Mouse (Mus musculus) forebrain, embryonic 10.5 days (tissue): ENCODE measurements around the gene Tedc1. TPM values are rescaled to one million over a fixed set of nuclear protein-coding genes. Genes with fewer than 3 reads are reported as not detected.

Source experiments
- DNase-seq: peaks from one replicate; pipeline ENCODE4 v3.0.0-alpha.2; 2017; ENCODE audit warnings: low spot score; ENCODE audit errors: extremely low spot score
- H3K27ac ChIP-seq: fragments of 300-500 bp; sonication (generic); 2 replicates; pipeline ENCODE4 v1.5.1; 2016; ENCODE audit warnings: mild to moderate bottlenecking
- H3K27me3 ChIP-seq: fragments of 300-500 bp; sonication (generic); 2 replicates; pipeline ENCODE4 v1.6.1; 2016; ENCODE audit warnings: mild to moderate bottlenecking; ENCODE audit not compliant: poor library complexity, severe bottlenecking
- H3K36me3 ChIP-seq: fragments of 300-500 bp; sonication (generic); replicated peaks from 2 replicates; pipeline ENCODE4 v1.6.1; 2016; ENCODE audit warnings: mild to moderate bottlenecking, moderate library complexity
- H3K4me1 ChIP-seq: fragments of 300-500 bp; sonication (generic); 2 replicates; pipeline ENCODE4 v1.6.1; 2016
- H3K4me3 ChIP-seq: fragments of 300-500 bp; sonication (generic); 2 replicates; pipeline ENCODE4 v1.5.1; 2016; ENCODE audit warnings: mild to moderate bottlenecking, moderate library complexity
- H3K9me3 ChIP-seq: fragments of 300-500 bp; sonication (generic); 2 replicates; pipeline ENCODE4 v1.6.1; 2016; ENCODE audit warnings: mild to moderate bottlenecking, moderate library complexity
- WGBS: fragments of 180-500 bp; shearing (Covaris S2); methylation state at CpG from one replicate; pipeline ENCODE4 v1.1.7; 2016; 5-methylcytosine and 5-hydroxymethylcytosine counted together
- polyA plus RNA-seq: library from polyadenylated mRNA; unstranded; fragments of >200 nt; fragmentation: Nextera tagmentation; extraction: Ambion mirVana; gene quantifications from 2 replicates; pipeline ENCODE4 v1.2.1, GENCODE M21; 2016

Tedc1 gene
- polyA plus RNA-seq, 1 experiment from 2014 or later: 66.4 TPM

- DNase-seq: no peak
- Histone ChIP-seq H3K4me3 (no peak overlapping the region), H3K27me3 (no peaks in the 10 kb centered on the region), H3K27ac (no peak overlapping the region), H3K4me1 (no peaks in the 10 kb centered on the region), H3K9me3 (peaks cover 12% of the 10 kb centered on the region), H3K36me3 (no peaks in the 10 kb centered on the region)
These were observed 45.8 kb downstream of the Tedc1 start for GRCm38 (mm10) chr12:113202008-113202407.

GRCm38 (mm10) chr12:113203522-113203921 is 47.3 kb downstream of the Tedc1 start:
- WGBS: 87% methylated on average over 7 of the region's 7 CpGs

GRCm38 (mm10) chr12:113205251-113205942 is 49.2 kb downstream of the Tedc1 start:
- Histone ChIP-seq H3K9me3 (peaks cover 12% of the 10 kb centered on the region), H3K36me3 (no peaks in the 10 kb centered on the region), H3K27ac (no peak overlapping the region), H3K27me3 (no peaks in the 10 kb centered on the region), H3K4me3 (no peak overlapping the region), H3K4me1 (no peaks in the 10 kb centered on the region)
- 87% methylated on average over 7 of the region's 7 CpGs for WGBS
- no peak for DNase-seq

More at GRCm38 (mm10) chr12:113203522-113203921, 47.3 kb downstream of the Tedc1 start:
- no peak overlapping the region for H3K27ac ChIP-seq
- H3K36me3 ChIP-seq: no peaks in the 10 kb centered on the region
- H3K27me3 ChIP-seq: no peaks in the 10 kb centered on the region
- H3K4me3 ChIP-seq: no peak overlapping the region
- no peaks in the 10 kb centered on the region for H3K4me1 ChIP-seq
- H3K9me3 ChIP-seq: peaks cover 12% of the 10 kb centered on the region
- no peak for DNase-seq

- no peak overlapping the region for H3K27ac ChIP-seq
- WGBS: 86% methylated on average over 6 of the region's 6 CpGs
These were observed 51.5 kb downstream of the Tedc1 start for GRCm38 (mm10) chr12:113207737-113208136.

GRCm38 (mm10) chr12:113210586-113211378 is 54.6 kb downstream of the Tedc1 start:
- no peak for DNase-seq
- WGBS: 90% methylated on average over 17 of the region's 17 CpGs

More at GRCm38 (mm10) chr12:113207737-113208136, 51.5 kb downstream of the Tedc1 start:
- no peaks in the 10 kb centered on the region for H3K27me3 ChIP-seq
- H3K9me3 ChIP-seq: no peaks in the 10 kb centered on the region
- H3K4me3 ChIP-seq: no peak overlapping the region
- no peak for DNase-seq
- no peaks in the 10 kb centered on the region for H3K4me1 ChIP-seq
- H3K36me3 ChIP-seq: no peaks in the 10 kb centered on the region

GRCm38 (mm10) chr12:113211772-113212171 is 55.6 kb downstream of the Tedc1 start:
- no peak for DNase-seq
- WGBS: 89% methylated on average over 5 of the region's 5 CpGs
- H3K36me3 ChIP-seq: no peaks in the 10 kb centered on the region
- H3K4me3 ChIP-seq: no peak overlapping the region
- H3K27ac ChIP-seq: no peak overlapping the region
- no peaks in the 10 kb centered on the region for H3K9me3 ChIP-seq
- no peaks in the 10 kb centered on the region for H3K4me1 ChIP-seq
- no peaks in the 10 kb centered on the region for H3K27me3 ChIP-seq

More at GRCm38 (mm10) chr12:113210586-113211378, 54.6 kb downstream of the Tedc1 start:
- Histone ChIP-seq H3K4me3 (no peak overlapping the region), H3K4me1 (no peaks in the 10 kb centered on the region), H3K36me3 (no peaks in the 10 kb centered on the region), H3K27ac (no peak overlapping the region), H3K27me3 (no peaks in the 10 kb centered on the region), H3K9me3 (no peaks in the 10 kb centered on the region)

GRCm38 (mm10) chr12:113212326-113212924 is 56.2 kb downstream of the Tedc1 start:
- Histone ChIP-seq H3K27ac (no peak overlapping the region), H3K4me1 (no peaks in the 10 kb centered on the region), H3K4me3 (no peak overlapping the region), H3K27me3 (no peaks in the 10 kb centered on the region), H3K9me3 (no peaks in the 10 kb centered on the region), H3K36me3 (no peaks in the 10 kb centered on the region)
- WGBS: 93% methylated on average over 10 of the region's 10 CpGs
- no peak for DNase-seq

GRCm38 (mm10) chr12:113213226-113213625 is 57.0 kb downstream of the Tedc1 start:
- 82% methylated on average over 2 of the region's 2 CpGs for WGBS
- Histone ChIP-seq H3K36me3 (no peaks in the 10 kb centered on the region), H3K9me3 (no peaks in the 10 kb centered on the region), H3K27ac (no peak overlapping the region), H3K4me1 (no peaks in the 10 kb centered on the region), H3K4me3 (no peak overlapping the region), H3K27me3 (no peaks in the 10 kb centered on the region)
- DNase-seq: no peak

GRCm38 (mm10) chr12:113214072-113214808 is 58.0 kb downstream of the Tedc1 start:
- Histone ChIP-seq H3K27ac (no peak overlapping the region), H3K4me1 (no peaks in the 10 kb centered on the region), H3K36me3 (no peaks in the 10 kb centered on the region), H3K27me3 (no peaks in the 10 kb centered on the region), H3K9me3 (no peaks in the 10 kb centered on the region), H3K4me3 (no peak overlapping the region)
- 86% methylated on average over 25 of the region's 25 CpGs for WGBS
- no peak for DNase-seq

GRCm38 (mm10) chr12:113214972-113215666 is 58.9 kb downstream of the Tedc1 start:
- Histone ChIP-seq H3K9me3 (no peaks in the 10 kb centered on the region), H3K4me3 (no peak overlapping the region), H3K4me1 (no peaks in the 10 kb centered on the region), H3K36me3 (no peaks in the 10 kb centered on the region), H3K27ac (no peak overlapping the region), H3K27me3 (no peaks in the 10 kb centered on the region)
- no peak for DNase-seq
- 87% methylated on average over 16 of the region's 16 CpGs for WGBS
